Mouse (Mus musculus) frontal cortex, adult (tissue): Measurements from ENCODE around the gene Cyp11a1.

Experiments
- ATAC-seq: cut with Nextera tagmentation; 2 replicates; pipeline ENCODE4 v1.9.2; 2017; ENCODE audit warnings: mild to moderate bottlenecking, moderate library complexity, mixed read lengths; ENCODE audit not compliant: low TSS enrichment

Gene Cyp11a1

DNA sequence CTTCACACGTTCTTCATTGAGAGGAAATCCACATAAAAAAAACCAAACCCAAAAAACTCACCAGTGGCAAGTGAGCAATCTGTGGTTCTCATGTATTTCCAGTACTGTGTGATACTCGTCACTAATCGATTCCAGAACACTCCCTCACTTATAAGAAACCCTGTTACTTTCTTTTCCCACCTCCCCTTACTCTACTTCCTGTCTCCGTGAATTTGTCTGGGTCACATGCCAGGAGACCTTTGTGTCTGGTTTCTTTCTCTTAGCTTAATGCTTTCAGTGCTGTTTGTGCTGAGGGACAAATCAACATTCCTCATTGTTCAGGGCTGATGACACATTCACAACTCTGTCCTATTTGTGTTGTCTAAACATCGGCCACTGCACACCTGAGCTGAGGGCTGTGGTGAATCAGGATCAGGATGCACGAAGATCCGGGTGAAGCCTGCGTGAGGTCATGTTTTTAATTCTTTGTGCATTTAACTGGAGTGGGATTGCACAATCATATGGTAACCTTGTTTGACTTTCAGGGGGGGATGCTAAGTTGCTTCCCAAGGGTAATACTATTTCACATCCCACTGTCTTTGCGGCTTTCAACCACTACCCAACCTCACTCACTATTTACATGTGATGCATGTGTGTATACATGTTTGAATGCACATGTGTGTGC, 33.3 kb upstream of the Cyp11a1 start:
- ATAC-seq: no peak

DNA sequence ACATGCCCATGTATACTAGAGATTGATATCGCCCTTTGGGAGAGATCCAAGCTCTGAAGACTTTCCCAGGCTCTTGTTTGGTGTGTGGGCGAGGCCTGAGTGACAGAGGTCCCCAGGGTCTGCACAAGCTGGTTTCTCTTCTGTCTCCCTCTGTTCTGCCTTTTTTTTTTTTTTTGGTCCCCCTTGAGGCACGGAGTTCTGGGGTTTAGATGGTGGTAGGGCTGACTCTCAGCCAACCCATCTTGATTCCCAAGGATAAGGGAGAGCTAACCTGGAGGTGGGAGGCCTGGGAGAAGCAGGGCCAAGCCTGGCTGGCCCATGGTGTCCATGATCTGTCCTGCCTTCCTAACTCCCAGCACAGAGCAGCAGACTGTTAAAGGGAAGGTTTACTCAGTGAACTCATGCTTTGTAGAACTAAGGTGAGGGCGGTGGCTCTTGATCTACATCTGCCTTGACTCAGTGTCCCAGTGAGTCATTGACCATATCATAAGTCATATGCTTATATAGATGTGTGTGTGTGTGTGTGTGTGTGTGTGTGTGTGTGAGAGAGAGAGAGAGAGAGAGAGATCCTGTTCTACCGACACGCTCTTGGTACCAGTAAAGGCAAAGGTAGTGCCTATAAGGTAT, 32.7 kb upstream of the Cyp11a1 start:
- no peak for ATAC-seq

DNA sequence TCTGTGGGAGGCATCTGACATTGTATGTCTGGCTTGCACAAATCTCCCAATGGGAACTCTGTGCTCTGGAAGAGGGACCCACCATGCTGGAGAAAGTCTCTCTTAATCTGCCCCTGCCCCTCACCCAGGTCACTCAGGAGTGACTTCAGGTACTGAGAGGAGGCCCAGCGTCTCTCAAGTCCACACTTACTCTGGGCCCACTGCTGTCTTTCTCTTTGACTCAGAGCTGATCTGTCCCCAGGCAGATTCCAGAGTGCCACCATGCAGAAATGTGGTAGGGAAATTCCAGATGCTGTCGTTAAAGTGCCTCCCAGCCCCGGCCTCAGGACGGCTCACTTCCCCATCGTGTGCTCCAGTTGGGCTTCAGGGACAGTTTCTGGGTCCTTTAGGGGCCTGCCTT, 32.0 kb upstream of the Cyp11a1 start:
- ATAC-seq: no peak

GRCm38 (mm10) chr9:57975200-57975821, 30.9 kb upstream of the Cyp11a1 start:
- ATAC-seq: peak; percentile 70; the same call in 1 of the 2 replicates

DNA sequence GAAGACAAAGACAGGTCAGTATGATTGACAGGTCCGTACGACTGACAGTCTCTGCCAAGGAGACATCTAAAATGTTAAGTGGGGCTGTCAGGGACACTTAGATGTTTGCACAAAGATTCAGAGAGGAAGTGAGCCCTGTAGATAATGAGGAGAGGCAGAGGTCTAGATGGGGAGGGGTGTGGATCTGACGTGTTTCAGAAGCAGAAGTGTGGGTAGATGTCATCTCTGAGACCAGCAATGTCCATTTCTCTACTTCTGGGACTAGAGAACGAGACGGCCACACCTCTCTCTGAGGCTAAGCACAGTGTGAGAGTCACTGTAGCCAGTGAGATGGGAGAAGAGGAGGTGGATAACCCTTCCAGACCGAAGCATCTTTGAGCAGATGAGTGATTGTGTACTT, 28.2 kb upstream of the Cyp11a1 start:
- ATAC-seq: no peak

- ATAC-seq: no peak
Measured at GRCm38 (mm10) chr9:57978858-57979257, 27.4 kb upstream of the Cyp11a1 start.

- no peak for ATAC-seq
Measured at GRCm38 (mm10) chr9:57980570-57980969, 25.6 kb upstream of the Cyp11a1 start.

DNA sequence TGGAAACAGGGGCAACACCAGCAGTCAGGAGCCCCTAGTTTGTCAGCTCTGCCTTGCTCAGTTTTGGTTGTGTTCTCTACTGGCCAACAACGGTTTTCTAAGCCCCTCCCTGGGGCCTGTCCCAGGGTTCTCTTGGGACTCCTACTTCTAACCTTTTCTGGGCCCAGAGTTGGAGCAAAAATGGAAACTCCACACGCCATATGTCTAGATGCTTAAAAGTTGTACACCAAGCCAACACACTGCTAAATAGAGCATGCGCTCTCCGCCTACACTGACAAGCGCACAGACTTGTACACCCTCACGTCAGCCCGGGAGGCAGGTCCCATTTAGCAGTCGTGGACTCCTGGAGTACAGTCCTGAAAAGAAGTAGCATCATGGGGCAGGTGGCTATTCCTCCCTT, 20.9 kb upstream of the Cyp11a1 start:
- peak; percentile 88 for ATAC-seq

- peak; percentile 21; the same call in 1 of the 2 replicates for ATAC-seq
Measured at GRCm38 (mm10) chr9:57986293-57986692, 19.9 kb upstream of the Cyp11a1 start.

GRCm38 (mm10) chr9:57988098-57988497, 18.1 kb upstream of the Cyp11a1 start:
- no peak for ATAC-seq

DNA sequence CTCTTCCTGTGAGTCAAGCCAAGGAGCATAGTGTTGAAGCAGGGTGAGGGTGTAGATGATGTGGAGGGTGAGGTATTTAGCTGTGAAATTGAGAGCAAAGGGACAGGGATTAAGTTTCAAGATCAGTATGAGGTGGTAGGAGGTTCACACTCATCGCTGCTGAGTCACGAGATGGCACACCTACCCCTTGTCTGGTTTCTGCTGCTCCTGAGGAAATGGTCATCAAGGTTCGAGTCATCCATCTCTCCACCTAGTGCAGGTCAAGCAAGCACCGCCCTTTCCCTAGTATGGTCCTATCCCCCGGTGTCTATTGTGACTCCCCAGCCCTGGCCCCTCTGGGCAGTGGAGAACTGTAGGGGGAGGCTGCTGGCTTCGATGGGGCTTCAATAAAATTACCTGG, 16.9 kb upstream of the Cyp11a1 start:
- ATAC-seq: no peak

DNA sequence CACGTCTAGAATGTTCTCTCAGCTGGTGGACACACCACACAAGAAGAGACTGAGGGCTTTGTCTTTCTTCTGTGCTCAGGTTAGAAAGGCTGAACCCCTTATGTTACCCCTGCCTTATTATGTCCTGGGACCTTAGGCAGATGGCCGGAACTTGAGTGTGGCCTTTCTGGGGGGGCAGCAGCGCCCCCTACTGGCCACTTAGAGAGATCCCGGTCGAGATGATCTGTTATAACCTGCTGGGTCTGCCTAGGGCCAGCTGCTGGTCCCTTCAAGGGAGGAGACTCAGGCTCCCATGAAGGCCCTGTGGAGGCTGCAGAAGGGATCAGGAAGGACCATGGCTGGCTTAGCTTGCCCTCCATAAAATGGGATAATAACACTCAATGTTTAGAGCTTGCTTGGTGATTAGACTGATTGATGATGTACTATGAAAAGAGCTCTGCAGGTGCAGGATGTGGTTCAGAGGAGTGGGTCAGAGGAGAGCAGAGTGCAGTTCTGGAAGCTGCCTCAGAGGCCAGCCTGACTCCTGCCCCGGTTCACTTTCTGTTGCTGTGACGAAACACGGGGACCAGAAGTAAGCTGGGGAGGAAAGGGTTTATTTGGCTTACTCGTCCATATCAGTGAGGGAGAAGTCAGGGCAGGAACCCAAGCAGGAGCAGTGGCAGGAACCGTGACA, 15.6 kb upstream of the Cyp11a1 start:
- no peak for ATAC-seq

- ATAC-seq: no peak
Measured at GRCm38 (mm10) chr9:57992060-57992459, 14.2 kb upstream of the Cyp11a1 start.

GRCm38 (mm10) chr9:57992781-57993591, 13.2 kb upstream of the Cyp11a1 start:
- no peak for ATAC-seq

DNA sequence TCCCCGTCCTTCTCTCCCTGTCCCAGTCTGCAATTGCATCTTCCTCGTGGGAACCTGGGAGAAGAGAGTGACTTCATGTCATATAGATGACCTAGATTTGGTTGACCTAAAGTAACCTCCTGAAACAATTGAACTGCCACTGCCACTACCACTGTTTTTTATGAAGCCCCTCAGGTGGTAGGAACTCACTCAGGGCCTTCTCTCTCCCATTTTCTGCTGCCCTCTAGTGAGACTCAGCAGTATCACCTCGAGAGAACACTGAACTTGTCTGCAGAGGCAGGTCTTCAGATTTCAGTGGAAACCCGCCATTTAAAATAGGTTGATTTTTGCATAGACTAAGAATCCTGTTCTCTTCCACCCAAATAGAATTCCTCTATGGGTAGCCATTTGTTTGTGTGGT, 10.9 kb upstream of the Cyp11a1 start:
- ATAC-seq: no peak

DNA sequence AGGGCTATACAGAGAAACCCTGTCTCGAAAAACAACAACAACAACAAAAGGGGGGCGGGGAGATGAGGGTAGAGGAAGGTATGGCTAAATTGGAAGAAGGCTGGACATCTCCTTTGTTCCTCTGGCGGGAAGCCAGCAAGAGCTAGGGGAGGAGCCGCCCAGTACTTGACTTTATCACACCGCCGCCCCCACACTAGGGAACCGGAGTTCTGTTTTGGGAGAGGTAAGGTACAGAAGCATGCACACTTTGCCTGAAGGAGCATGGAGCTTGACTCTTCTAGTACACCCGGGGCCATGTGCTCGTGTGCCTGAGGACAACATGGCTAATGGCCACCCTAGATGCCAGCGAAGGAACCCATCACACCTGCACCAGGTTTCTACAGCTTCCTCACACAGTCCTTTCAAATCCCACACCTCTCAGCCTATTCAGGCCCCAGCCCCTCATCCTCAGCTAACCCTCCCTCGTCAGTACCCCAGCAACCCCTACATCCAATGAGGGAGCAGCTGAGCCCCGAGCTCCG, 8.6 kb upstream of the Cyp11a1 start:
- peak; percentile 60 for ATAC-seq

DNA sequence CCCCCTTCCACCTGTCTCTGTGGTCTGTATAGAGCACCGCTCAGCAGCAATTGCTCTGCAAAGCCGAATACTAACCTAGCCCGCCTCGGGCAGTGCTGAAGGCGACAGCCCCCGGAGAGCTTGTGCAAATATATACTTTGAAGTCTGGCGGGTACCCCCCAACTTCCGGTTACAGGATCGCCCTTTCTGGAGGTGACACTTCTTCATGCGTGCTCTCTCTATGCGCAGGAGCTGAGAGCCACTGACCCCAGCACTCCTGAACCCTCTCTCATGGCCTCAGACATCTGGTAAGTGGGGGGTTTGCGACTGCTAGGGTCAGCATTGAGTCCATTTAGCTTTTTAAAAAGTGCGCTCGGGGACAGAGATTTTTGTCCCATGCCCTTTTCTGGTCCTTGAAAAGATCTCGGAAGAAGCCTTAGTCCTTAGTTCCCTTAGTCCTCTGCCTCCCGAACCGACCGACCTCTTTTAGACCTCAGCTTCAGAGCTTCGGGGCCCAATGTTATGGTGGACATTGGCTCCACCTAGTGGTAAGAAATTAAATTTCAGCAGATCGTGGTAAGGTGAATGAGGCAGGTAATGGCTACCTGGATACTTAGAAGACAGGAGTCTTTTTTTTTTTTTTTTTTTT, 8.1 kb upstream of the Cyp11a1 start:
- ATAC-seq: peak; percentile 48

GRCm38 (mm10) chr9:57998685-57999084, 7.5 kb upstream of the Cyp11a1 start:
- ATAC-seq: peak; percentile 28

DNA sequence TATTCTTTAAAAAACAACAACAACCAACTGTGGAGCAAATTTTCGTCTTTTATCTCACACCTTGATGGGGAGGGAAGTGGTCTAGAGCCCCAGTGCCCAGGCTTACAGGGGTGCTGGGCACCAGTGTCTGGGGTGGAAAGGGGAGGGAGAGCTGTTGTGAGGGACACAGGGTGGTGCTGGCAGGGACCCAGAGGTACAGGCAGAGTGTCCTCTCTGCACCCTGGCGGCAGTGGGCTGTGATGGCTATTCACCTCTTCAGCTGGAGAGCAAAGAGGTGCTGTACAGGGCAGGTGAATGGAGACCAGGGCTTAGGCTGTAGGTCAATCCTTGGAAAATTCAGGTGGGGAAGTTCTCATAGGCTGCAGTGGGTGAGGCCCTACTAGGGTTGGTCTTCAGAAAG, 6.5 kb upstream of the Cyp11a1 start:
- no peak for ATAC-seq

GRCm38 (mm10) chr9:58003272-58003671, 2.9 kb upstream of the Cyp11a1 start:
- ATAC-seq: no peak
